Comparison of ENCODE assay signal across 30 mouse cellular contexts in genomic region chr16:14029072-14029471, GRCm38 (mm10). TPM values are rescaled to one million over a fixed set of nuclear protein-coding genes. Genes with fewer than 3 reads are reported as not detected.
DNase-seq lines count a peak whose midpoint lies in the region; TF ChIP-seq lines count a peak whose summit lies in the region.
"Had no signal": no experiment of that assay in that cellular context is flagged by ENCODE, and none has a peak within 500 bp of the region (broad histone marks: within the 10 kb centered on the region; RNA-seq: fewer than 3 reads in every experiment).

No protein-coding gene starts in this region.

- no peak for TF ChIP-seq POLR2A in bone marrow macrophage, adult 2 months (IDR thresholded peaks at IDR 0.05; ENCODE audit: borderline replicate concordance, low read depth, low read length)

- no peak overlapping the region for H3K4me3 ChIP-seq in left cerebral cortex, adult 2 months
- no peak overlapping the region for H3K4me3 ChIP-seq in bone marrow macrophage, adult 2 months (ENCODE audit: insufficient read depth, low read length)
- H3K4me3 ChIP-seq in limb, embryonic 10.5 days, result no peak overlapping the region
- H3K4me3 ChIP-seq: embryonic facial prominence, embryonic 12.5 days; embryonic facial prominence, embryonic 15.5 days; heart, embryonic 12.5 days; heart, embryonic 15.5 days; hindbrain, embryonic 12.5 days; intestine, embryonic 15.5 days had no signal

- no peaks in the 10 kb centered on the region for H3K27me3 ChIP-seq in limb, embryonic 10.5 days (ENCODE audit: low read depth, poor library complexity, severe bottlenecking)
- H3K27me3 ChIP-seq: embryonic facial prominence, embryonic 12.5 days; embryonic facial prominence, embryonic 15.5 days; heart, embryonic 12.5 days; heart, embryonic 15.5 days; hindbrain, embryonic 12.5 days; intestine, embryonic 15.5 days had no signal

- peaks cover 26% of the 10 kb centered on the region for H3K4me1 ChIP-seq in bone marrow macrophage, adult 2 months (ENCODE audit: control insufficient read depth, insufficient read depth, low read length)
- H3K4me1 ChIP-seq in limb, embryonic 10.5 days, result 0 out of 2 replicates have a peak, but pooled peaks cover 3% of the 10 kb centered on the region
- H3K4me1 ChIP-seq: embryonic facial prominence, embryonic 12.5 days; embryonic facial prominence, embryonic 15.5 days; heart, embryonic 15.5 days; hindbrain, embryonic 12.5 days; intestine, embryonic 15.5 days had no signal

- DNase-seq in heart, adult 11 months, result peak; percentile 61
- no peak for DNase-seq in heart, postnatal 10 days
- DNase-seq in left cerebral cortex, adult 2 months (ENCODE audit: extremely low spot score in 1 of 2, low spot score in 2 of 2), result no peak
- no peak for DNase-seq in left cerebral cortex, adult 8-10 months (ENCODE audit: low spot score in 2 of 2)
- no peak for DNase-seq in limb, embryonic 10.5 days (ENCODE audit: low spot score)
- DNase-seq in T-cell, adult 2 months (ENCODE audit: low spot score), result no peak
- DNase-seq: cerebellum, adult 11 months; cerebellum, adult 2 months; cerebellum, adult 9-11 months; cerebellum, postnatal 25 days; forebrain, postnatal 0 days; gastrocnemius, postnatal 10 days; gastrocnemius, postnatal 36 days had no signal

- no peaks in the 10 kb centered on the region for H3K9me3 ChIP-seq in limb, embryonic 10.5 days (replicated peaks)
- H3K9me3 ChIP-seq: embryonic facial prominence, embryonic 12.5 days; embryonic facial prominence, embryonic 15.5 days; heart, embryonic 12.5 days; heart, embryonic 15.5 days; hindbrain, embryonic 12.5 days; intestine, embryonic 15.5 days had no signal

- H3K27ac ChIP-seq in left cerebral cortex, adult 2 months, result peak overlapping the region; percentile 54; the same call in 1 of the 2 replicates
- peak overlapping the region; percentile 44 for H3K27ac ChIP-seq in bone marrow macrophage, adult 2 months (ENCODE audit: insufficient read depth, low read depth, low read length)
- H3K27ac ChIP-seq in limb, embryonic 10.5 days, result no peak overlapping the region
- H3K27ac ChIP-seq: embryonic facial prominence, embryonic 12.5 days; embryonic facial prominence, embryonic 15.5 days; heart, embryonic 15.5 days; hindbrain, embryonic 12.5 days; intestine, embryonic 15.5 days had no signal

- no peak for TF ChIP-seq CTCF in left cerebral cortex, adult 2 months (IDR thresholded peaks at IDR 0.05)
- no peak for TF ChIP-seq CTCF in bone marrow macrophage, adult 2 months (IDR thresholded peaks at IDR 0.05; ENCODE audit: low read depth, low read length)

- WGBS in limb, embryonic 10.5 days, result 77% methylated on average over 2 of the region's 2 CpGs

- intact Hi-C loops in heart, postnatal 10 days (cut with DNase I), result no loop called here
- intact Hi-C loops in left cerebral cortex, adult 2 months (cut with DNase I), result no loop called here

- no peaks in the 10 kb centered on the region for H3K36me3 ChIP-seq in limb, embryonic 10.5 days
- H3K36me3 ChIP-seq: embryonic facial prominence, embryonic 12.5 days; embryonic facial prominence, embryonic 15.5 days; heart, embryonic 12.5 days; heart, embryonic 15.5 days; hindbrain, embryonic 12.5 days; intestine, embryonic 15.5 days had no signal

RNA-seq across cellular contexts. Expression of gene Ifitm7, which starts 42.4 kb away (rescaled TPM):
- total RNA-seq in heart, postnatal 10 days (2021), result not detected
- 1 to 10 TPM; 1.3 to 2.0 TPM for total RNA-seq in left cerebral cortex, adult 2 months (2021)
- 1 to 10 TPM; 1.3 to 2.5 (median 1.8) TPM for total RNA-seq in left cerebral cortex, adult 8-10 months (2022)
- polyA plus RNA-seq in bone marrow macrophage, adult 2 months (2012; ENCODE audit: insufficient read depth, insufficient read length, missing spikeins), result not detected in 2 replicates
- 0.20 TPM in 1 of 2 replicates, not detected in the other for polyA plus RNA-seq in limb, embryonic 10.5 days (2016; fragmentation: Nextera tagmentation; extraction: Ambion mirVana)
- total RNA-seq: gastrocnemius, adult 18-20 months; gastrocnemius, postnatal 10 days; gastrocnemius, postnatal 36 days; heart, adult 8-10 months; heart, postnatal 25 days; MEL had no signal
- polyA plus RNA-seq: activated CD4-positive, CD25-positive, alpha-beta regulatory T cell, adult 4 months; C2C12; CD4-positive, CD25-positive, alpha-beta regulatory T cell, adult 4 months; heart, embryonic 15.5 days; intestine, embryonic 15.5 days had no signal

RNA-seq across cellular contexts. Expression of gene 2900011O08Rik, which starts 42.7 kb away (rescaled TPM):
- total RNA-seq in heart, postnatal 10 days (2021), result not detected
- 100 to 1,000 TPM; 272 to 289 TPM for total RNA-seq in left cerebral cortex, adult 2 months (2021)
- total RNA-seq in left cerebral cortex, adult 8-10 months (2022), result 100 to 1,000 TPM; 258 to 289 (median 281) TPM
- not detected in 2 replicates for polyA plus RNA-seq in bone marrow macrophage, adult 2 months (2012; ENCODE audit: insufficient read depth, insufficient read length, missing spikeins)
- 2.7 and 5.2 TPM in 2 replicates for polyA plus RNA-seq in limb, embryonic 10.5 days (2016; fragmentation: Nextera tagmentation; extraction: Ambion mirVana)
- total RNA-seq: common myeloid progenitor, adult 5-6 weeks; gastrocnemius, adult 18-20 months; gastrocnemius, postnatal 36 days; granulocyte monocyte progenitor cell, adult 5-6 weeks; heart, postnatal 25 days; hematopoietic stem cell, adult 5-6 weeks had no signal
- polyA plus RNA-seq: CD4-positive, CD25-positive, alpha-beta regulatory T cell, adult 4 months had no signal

Comparison
In these comparisons a context has a peak if more than half of its experiments do, and no peak if none do; other contexts are left out.
1. RNA of gene 2900011O08Rik, which starts 42.7 kb away (total RNA-seq): 272 to 289 TPM in left cerebral cortex, adult 2 months and 258 to 289 TPM in left cerebral cortex, adult 8-10 months; not detected in heart, postnatal 10 days; every median in the first group is over 100 times any median in the second.